Mouse (Mus musculus) retina, adult 2 months (tissue): ENCODE measurements around the gene Chrnb4.

Experiments
- DNase-seq: peaks from one replicate; pipeline ENCODE4 v3.0.0-alpha.2; 2012; ENCODE audit warnings: low read depth, low spot score

Chrnb4 gene

GRCm38 (mm10) chr9:55023326-55023725 lies 25.3 kb downstream of the Chrnb4 start:
- DNase-seq, result no peak

- no peak for DNase-seq
Observed at GRCm38 (mm10) chr9:55016926-55017325, 31.7 kb downstream of the Chrnb4 start.

GRCm38 (mm10) chr9:55010588-55011350 lies 37.8 kb downstream of the Chrnb4 start:
- DNase-seq, result no peak

- DNase-seq, result no peak
Observed at GRCm38 (mm10) chr9:55009692-55010091, 38.9 kb downstream of the Chrnb4 start.

GRCm38 (mm10) chr9:55003609-55004008 lies 45.0 kb downstream of the Chrnb4 start:
- DNase-seq, result no peak

- DNase-seq, result no peak
Observed at GRCm38 (mm10) chr9:54995645-54996044, 52.9 kb downstream of the Chrnb4 start.

- DNase-seq, result no peak
Observed at GRCm38 (mm10) chr9:54994381-54994780, 54.2 kb downstream of the Chrnb4 start.

- DNase-seq, result no peak
Observed at GRCm38 (mm10) chr9:54990362-54990761, 58.2 kb downstream of the Chrnb4 start.

- DNase-seq, result no peak
Observed at GRCm38 (mm10) chr9:54982401-54982800, 66.2 kb downstream of the Chrnb4 start.

GRCm38 (mm10) chr9:54981291-54982191 lies 67.0 kb downstream of the Chrnb4 start:
- no peak for DNase-seq

GRCm38 (mm10) chr9:54980674-54981073 lies 67.9 kb downstream of the Chrnb4 start, which contains the start of gene Chrna5:
Gene Chrna5, plus strand, starts transcription at chr9:54980880.
- no peak for DNase-seq
